Mouse (Mus musculus): ENCODE measurements around the gene Rad51c. TPM values are rescaled to one million over a fixed set of nuclear protein-coding genes. Genes with fewer than 3 reads are reported as not detected.
A peak's percentile ranks its signal among the peaks of the same experiment; 100 is the strongest.

Gene Rad51c
- polyA plus RNA-seq, 1 experiment = 3.3 TPM

DNA sequence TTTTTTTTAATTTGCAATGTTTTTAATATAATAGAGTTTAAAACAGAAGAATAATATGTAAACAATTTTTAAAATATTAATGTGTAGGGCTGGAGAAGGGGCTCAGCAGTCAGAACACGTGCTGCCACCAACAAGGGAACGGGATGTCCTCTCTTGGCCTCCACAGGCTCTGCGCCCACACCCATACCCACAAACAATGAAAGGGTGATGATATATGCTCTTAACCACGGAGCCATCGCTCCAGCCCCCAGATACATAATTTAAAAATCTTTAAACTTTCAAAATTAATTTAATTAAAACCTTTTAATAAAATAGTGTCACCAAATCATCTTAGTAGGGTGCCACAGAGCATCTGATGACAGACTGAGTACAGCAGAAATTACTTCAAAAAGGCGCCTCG, 37.7 kb downstream of the Rad51c start:
- H3K27ac ChIP-seq (ENCODE audit: insufficient read depth, low read length) = no peak overlapping the region
- no peak overlapping the region for H3K4me3 ChIP-seq (ENCODE audit: insufficient read depth, low read length)
- H3K4me1 ChIP-seq (ENCODE audit: control insufficient read depth, insufficient read depth, low read length) = no peaks in the 10 kb centered on the region
- no peak for TF ChIP-seq CTCF (IDR thresholded peaks at IDR 0.05; ENCODE audit: extremely low read depth, insufficient read depth, low read length)
- no peak for TF ChIP-seq POLR2A (IDR thresholded peaks at IDR 0.05; ENCODE audit: extremely low read depth, insufficient read depth, low read length)

DNA sequence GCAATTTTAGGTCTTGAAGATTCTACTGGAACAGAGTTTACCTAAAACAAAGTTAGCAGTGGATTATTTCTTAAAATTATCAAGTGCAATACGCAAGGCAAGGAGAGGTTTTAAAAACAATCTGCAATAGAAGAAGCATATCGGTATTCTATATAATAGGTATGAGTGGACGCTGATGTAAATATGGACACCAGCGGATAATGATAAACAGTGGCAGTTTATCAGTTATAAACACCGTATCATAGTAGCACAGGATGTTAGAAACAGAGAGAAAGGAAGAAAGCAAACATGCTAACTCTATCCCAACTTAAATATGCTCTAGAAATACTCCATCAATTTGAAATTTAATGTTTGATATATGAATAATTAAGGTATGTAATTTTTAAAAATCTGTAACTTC, 39.6 kb downstream of the Rad51c start:
- H3K4me1 ChIP-seq (ENCODE audit: control insufficient read depth, insufficient read depth, low read length) = no peaks in the 10 kb centered on the region
- TF ChIP-seq CTCF (IDR thresholded peaks at IDR 0.05; ENCODE audit: extremely low read depth, insufficient read depth, low read length) = no peak
- no peak for TF ChIP-seq POLR2A (IDR thresholded peaks at IDR 0.05; ENCODE audit: extremely low read depth, insufficient read depth, low read length)
- no peak overlapping the region for H3K27ac ChIP-seq (ENCODE audit: insufficient read depth, low read length)
- H3K4me3 ChIP-seq (ENCODE audit: insufficient read depth, low read length) = no peak overlapping the region

DNA sequence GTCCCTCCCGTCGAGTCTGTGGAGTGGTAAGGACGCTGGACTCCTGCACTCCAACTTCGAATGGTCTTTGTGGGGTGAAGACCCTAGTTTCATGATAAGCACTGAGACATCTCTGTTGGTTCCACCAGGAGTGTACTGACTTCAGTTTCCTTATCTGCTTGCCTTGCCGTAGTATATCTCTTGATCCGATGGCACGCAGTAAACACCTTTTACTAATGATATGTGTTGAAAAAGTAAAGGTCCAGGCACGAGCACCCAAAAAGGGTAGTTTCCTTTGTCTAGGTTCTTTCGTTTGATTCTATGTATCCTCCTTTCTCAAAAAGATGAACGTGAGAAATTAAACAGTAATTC, 45.5 kb downstream of the Rad51c start:
- Histone ChIP-seq H3K4me1 (ENCODE audit: control insufficient read depth, insufficient read depth, low read length) (no peaks in the 10 kb centered on the region), H3K27ac (ENCODE audit: insufficient read depth, low read length) (no peak overlapping the region), H3K4me3 (ENCODE audit: insufficient read depth, low read length) (peak overlapping the region; percentile 64)
- no peak for TF ChIP-seq POLR2A (IDR thresholded peaks at IDR 0.05; ENCODE audit: extremely low read depth, insufficient read depth, low read length)
- no peak for TF ChIP-seq CTCF (IDR thresholded peaks at IDR 0.05; ENCODE audit: extremely low read depth, insufficient read depth, low read length)

DNA sequence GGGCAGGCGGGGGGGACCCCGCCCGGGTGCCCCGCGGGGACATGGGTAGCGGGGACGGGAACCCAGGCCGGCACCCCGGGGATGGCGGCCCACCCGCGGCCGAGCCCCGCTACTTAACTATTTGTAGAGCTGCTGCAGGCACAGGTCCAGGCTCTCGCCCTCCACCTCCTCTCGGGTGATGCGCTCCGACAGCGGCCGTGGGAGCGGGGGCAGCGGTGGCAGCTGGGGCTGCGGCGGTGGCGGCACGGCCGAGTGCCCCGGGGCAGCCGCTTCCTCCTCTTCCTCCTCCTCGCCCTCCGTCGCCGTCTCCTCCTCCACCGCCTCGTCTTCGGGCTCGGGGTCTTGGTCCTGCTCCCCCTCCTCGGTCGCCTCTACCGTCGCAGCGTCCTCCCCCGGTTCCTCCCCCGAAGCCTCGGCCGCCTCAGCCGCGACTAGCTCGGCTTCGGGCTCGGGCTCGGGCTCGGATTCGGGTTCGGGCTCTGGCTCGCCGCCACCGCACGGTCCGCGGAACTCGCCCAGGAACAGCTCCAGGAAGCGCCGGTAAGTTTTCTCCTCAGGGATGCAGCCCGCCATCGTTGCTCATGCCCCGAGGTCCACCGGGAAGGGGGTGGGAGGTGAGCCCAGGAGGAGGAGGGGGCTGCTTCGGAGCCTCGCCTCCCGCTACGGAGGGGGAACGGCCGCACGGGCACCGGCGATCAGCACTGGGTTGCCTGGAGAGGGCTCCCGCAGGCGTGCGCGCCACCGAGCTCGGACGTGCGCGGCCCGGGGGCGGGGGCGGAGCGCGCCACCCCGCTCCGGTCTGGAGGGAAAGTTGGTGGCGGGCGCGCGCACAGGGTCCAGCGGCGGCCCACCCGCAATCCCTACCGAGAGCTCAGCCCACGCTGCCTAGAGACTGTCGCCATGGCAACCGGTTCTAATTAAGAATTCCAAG, 46.2 kb downstream of the Rad51c start, which contains the start of gene Ppm1e:
Gene Ppm1e (minus strand): TSS at position 693 of the 931 bp plus-strand sequence.
- Histone ChIP-seq H3K4me3 (ENCODE audit: insufficient read depth, low read length) (peak within 1 kb of the TSS; percentile 64), H3K27ac (ENCODE audit: insufficient read depth, low read length) (peak within 1 kb of the TSS; percentile 88), H3K4me1 (ENCODE audit: control insufficient read depth, insufficient read depth, low read length) (no peaks in the 10 kb centered on the region)
- TF ChIP-seq POLR2A (IDR thresholded peaks at IDR 0.05; ENCODE audit: extremely low read depth, insufficient read depth, low read length) (peak; percentile 67; the same call in 1 of the 2 replicates), CTCF (IDR thresholded peaks at IDR 0.05; ENCODE audit: extremely low read depth, insufficient read depth, low read length) (no peak)

DNA sequence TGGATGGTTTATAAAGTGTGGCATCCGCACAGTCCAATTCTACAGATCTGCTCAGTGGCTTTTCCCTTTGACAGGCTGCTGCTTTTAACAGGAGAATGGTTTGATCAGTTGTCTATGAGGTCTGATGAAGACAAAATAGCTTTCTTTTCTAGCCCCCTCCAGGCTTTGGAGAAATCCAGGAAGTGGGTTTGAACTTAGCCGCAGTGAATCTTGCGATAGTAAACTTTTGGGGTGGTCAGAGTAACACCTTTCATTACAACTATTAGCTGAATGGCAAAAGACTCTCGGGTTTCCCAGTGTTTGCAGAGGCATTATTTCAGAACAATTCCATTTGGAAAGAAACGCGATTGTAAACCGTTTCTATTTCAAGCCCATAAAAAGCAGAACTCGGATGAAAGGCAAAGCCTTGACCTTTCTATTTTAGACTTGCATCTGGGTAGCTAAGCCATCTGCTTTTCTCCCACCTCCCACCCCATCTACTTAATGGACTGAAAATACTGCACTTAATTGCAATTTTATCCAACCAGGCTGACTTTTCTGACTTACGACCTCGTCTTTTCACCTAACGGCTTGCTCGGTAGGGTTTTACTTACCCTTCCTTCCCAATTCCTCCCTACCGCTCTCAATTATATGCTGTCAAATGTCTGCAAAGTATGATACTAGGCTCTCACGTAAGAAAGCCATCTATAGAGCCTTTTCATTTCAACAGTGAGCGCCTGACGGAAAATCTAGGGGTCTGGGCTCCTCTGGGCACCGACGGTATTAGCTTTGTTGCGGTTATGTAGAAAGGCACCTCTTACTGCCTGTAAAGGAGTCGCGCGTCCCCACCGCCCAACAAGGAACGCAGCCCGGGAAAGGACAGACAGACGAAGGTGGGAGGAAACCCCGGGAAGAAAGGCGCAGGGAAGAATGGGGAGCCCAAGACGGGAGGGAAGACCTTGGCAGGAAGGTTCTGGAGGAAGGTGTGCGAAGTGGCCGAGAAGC, 47.1 kb downstream of the Rad51c start:
- no peaks in the 10 kb centered on the region for H3K4me1 ChIP-seq (ENCODE audit: control insufficient read depth, insufficient read depth, low read length)
- H3K27ac ChIP-seq (ENCODE audit: insufficient read depth, low read length) = peak overlapping the region; percentile 88
- TF ChIP-seq POLR2A (IDR thresholded peaks at IDR 0.05; ENCODE audit: extremely low read depth, insufficient read depth, low read length) (no peak), CTCF (IDR thresholded peaks at IDR 0.05; ENCODE audit: extremely low read depth, insufficient read depth, low read length) (no peak)
- H3K4me3 ChIP-seq (ENCODE audit: insufficient read depth, low read length) = peak overlapping the region; percentile 64

DNA sequence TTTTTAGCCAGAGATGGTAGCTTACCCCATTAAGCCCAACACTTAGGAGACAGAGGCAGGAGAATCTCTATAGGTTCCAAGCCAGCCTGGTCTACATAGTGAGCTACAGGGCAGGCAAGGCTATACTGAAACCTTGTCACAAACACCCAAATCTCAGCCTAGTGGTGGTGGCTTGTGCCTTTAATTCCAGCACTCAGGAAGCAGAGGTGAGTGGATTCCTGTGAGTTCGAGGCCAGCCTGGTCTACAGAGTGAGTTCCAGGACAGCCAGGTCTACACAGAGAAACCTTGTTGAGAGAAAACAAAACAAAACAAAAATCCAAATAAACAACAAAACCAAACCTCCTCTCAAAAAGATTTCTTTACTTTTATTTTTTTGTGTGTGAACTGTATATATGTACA, 49.9 kb downstream of the Rad51c start:
- TF ChIP-seq CTCF (IDR thresholded peaks at IDR 0.05; ENCODE audit: extremely low read depth, insufficient read depth, low read length) (no peak), POLR2A (IDR thresholded peaks at IDR 0.05; ENCODE audit: extremely low read depth, insufficient read depth, low read length) (no peak)
- H3K4me3 ChIP-seq (ENCODE audit: insufficient read depth, low read length) = no peak overlapping the region

DNA sequence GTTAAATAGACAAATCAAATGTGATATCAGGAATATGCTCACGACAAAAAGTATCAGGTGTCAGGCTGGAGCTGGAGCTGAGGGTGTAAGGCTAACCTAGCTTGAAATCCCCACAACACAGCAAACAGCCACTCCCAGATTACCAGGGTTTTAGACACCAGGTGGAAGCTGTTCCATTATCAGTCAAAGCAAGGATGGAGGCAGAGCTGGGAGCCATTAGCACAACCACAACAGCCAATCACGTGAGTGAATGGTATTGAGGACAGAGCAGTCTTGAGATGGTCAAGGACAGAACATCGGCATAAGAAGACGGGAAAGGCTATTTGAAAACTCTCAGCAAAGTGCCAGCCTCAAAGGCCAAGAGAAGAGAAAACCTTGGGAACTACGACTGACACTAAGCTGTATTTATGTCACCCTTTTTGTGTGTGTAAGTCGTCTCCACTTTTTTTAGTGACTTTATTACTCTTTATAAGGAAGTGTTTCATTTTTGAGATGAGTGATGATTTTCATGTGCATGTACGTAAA, 51.0 kb downstream of the Rad51c start:
- TF ChIP-seq POLR2A (IDR thresholded peaks at IDR 0.05; ENCODE audit: extremely low read depth, insufficient read depth, low read length) (no peak), CTCF (IDR thresholded peaks at IDR 0.05; ENCODE audit: extremely low read depth, insufficient read depth, low read length) (no peak)
- Histone ChIP-seq H3K4me3 (ENCODE audit: insufficient read depth, low read length) (no peak overlapping the region), H3K27ac (ENCODE audit: insufficient read depth, low read length) (no peak overlapping the region), H3K4me1 (ENCODE audit: control insufficient read depth, insufficient read depth, low read length) (peaks cover 1% of the 10 kb centered on the region; the same call in 1 of the 2 replicates)

More for the DNA sequence above, 49.9 kb downstream of the Rad51c start:
- Histone ChIP-seq H3K4me1 (ENCODE audit: control insufficient read depth, insufficient read depth, low read length) (peaks cover 1% of the 10 kb centered on the region; the same call in 1 of the 2 replicates), H3K27ac (ENCODE audit: insufficient read depth, low read length) (no peak overlapping the region)

Other genes with a start within 250 kb of the Rad51c start
- 63.1 and 76.8 TPM in 2 replicates for gene Ppm1e, start 45.9 kb downstream of the Rad51c start, polyA plus RNA-seq (2012; rRNA removed)
- 0.26 and 0.48 TPM in 2 replicates for gene Tex14, start 111 bp upstream of the Rad51c start, polyA plus RNA-seq (2012; rRNA removed)
- gene Gm11492, start 161.7 kb upstream of the Rad51c start, polyA plus RNA-seq (2012; rRNA removed) = 0.06 and 0.13 TPM in 2 replicates
- 424 and 429 TPM in 2 replicates for gene Sept4, start 163.9 kb upstream of the Rad51c start, polyA plus RNA-seq (2012; rRNA removed)
- 46.0 and 47.0 TPM in 2 replicates for gene Mtmr4, start 187.2 kb upstream of the Rad51c start, polyA plus RNA-seq (2012; rRNA removed)
- 0.40 and 0.42 TPM in 2 replicates for gene Hsf5, start 212.2 kb upstream of the Rad51c start, polyA plus RNA-seq (2012; rRNA removed)

Measured in cortical plate, adult 2 months (tissue).